Mouse (Mus musculus): ENCODE results near the gene Areg.

The Areg gene

DNA sequence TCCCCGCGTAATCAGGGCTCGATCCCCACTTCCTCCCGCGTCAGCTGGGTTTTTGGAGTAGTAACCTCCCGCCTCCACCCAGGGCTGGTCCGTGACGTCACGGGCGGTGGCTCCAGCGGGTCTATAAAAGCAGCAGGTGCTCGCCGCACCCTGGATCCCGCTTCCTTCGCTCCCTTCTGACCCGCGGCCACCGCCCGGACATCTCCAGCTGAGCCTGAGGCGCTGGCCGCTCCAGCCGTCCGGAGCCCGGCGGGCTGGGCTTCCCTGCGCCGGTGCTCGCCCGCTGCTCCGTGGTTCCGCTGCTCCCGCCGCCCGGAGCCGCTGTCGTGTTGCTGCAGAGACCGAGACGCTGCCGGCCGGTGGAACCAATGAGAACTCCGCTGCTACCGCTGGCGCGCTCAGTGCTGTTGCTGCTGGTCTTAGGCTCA lies at the start of gene Areg:
TSS of gene Areg (plus strand) at position 154 of the 428 bp plus-strand sequence.
- DNase-seq (ENCODE audit: low read depth) = no peak

- no peak for DNase-seq (ENCODE audit: low read depth)
Measured at GRCm38 (mm10) chr5:91090301-91090700, 49.1 kb upstream of the Areg start.

GRCm38 (mm10) chr5:91097911-91098614 lies 41.3 kb upstream of the Areg start:
- DNase-seq (ENCODE audit: low read depth) = no peak

GRCm38 (mm10) chr5:91101742-91102141 lies 37.7 kb upstream of the Areg start:
- no peak for DNase-seq (ENCODE audit: low read depth)

DNA sequence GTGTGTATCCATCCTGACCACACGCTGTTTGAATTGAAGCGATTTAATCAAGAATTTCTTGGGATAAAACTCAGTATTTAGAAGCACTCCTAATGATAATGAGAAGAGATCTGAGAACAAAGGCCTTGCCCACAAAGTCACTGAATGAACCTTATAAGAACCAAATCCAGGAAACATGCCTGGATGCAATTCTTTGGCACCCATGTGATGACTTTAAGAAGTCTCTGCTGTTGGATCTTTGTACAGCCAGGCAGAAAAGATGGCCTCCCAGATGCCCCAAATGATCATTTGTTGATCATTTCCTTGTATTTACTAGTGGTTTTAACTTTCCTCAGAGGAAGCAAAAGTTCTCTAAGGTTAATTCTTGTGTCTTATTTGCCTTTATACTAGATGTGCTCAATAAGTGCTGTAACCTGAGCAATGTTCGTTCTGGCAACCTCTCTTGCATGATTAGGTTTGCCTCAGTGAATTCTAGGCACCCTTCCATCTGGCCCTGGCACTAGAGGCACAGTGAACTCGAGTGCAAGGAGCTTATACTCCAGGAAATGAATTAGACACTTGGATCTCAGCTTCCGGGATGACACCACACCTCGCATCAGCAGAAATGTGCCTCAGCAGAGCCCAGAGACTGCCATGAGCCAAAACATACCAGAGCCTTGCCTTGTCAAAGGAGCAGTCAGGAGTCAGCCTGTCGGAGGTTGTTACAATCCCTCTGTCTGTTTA lies 35.3 kb upstream of the Areg start:
- no peak for DNase-seq (ENCODE audit: low read depth)

GRCm38 (mm10) chr5:91106248-91106647 lies 33.2 kb upstream of the Areg start:
- no peak for DNase-seq (ENCODE audit: low read depth)

DNA sequence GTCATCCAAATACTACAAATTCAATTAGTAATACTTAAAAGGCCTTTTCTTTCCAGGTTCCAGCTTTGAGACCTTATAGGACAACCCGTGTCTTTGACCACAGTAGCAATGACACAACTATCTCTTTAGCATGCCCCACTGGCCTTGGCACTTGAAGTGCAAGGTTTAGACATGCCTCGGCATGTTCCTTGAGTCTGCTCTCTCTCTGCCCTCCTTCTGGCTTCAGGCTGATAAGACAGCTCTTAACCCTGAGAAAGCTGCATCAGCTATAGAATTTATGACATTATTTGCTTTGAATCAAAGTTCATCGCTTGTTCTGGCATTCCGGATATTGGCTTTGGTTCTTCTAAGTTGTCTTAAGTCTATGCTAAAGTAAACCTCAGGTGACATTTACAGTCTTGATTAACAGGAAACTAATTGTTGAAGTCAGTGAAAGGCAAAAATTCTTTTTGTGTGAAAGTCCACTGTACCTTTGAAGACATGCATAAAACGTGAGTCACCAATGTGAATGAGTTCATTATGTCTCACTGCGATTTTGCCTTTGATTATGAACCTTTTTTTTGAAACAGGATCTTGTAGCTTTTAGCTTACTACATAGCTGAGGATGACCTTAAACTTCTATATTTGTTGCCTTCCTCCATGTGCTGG lies 29.3 kb upstream of the Areg start:
- DNase-seq (ENCODE audit: low read depth) = no peak

DNA sequence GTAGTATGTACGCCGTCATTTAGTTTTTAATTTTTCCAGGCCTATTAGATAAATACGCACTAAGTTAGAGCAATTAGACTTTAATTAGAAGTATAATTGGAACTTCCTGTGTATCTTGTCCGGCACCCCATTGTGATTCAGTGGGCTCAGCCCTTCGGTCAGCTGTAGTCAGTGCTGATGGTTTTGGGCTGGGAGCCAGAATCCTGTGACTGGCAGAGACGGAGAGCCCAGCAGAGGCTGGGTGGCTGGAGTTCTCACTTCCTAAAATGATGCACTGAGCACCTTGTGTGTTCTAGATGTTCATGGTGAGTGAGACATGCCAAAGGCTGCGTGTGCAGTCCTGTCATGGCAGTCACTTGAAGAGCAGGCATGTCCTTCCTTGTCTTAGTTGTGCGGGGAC lies 28.4 kb upstream of the Areg start:
- DNase-seq (ENCODE audit: low read depth) = no peak

DNA sequence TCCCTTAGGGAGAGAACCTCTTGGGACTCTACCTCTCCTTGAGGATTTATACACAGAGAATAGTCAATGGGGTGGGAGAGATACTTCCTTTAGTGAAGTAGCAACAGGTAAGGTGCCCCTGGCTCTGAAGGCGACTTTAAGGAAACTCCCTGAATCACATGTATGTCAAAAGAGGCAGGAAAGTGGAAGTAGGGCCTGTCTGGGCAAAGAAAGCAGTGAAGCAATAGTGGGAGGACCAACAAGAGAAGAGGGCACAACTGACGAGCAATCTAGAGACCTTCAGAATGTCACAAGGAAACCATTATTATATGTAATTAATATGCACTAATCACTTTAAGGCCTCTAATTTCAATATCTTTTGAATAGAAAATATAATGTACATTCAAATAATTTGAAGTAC lies 25.4 kb upstream of the Areg start:
- no peak for DNase-seq (ENCODE audit: low read depth)

- no peak for DNase-seq (ENCODE audit: low read depth)
Measured at GRCm38 (mm10) chr5:91114574-91114973, 24.8 kb upstream of the Areg start.

- DNase-seq (ENCODE audit: low read depth) = no peak
Measured at GRCm38 (mm10) chr5:91118618-91119017, 20.8 kb upstream of the Areg start.

DNA sequence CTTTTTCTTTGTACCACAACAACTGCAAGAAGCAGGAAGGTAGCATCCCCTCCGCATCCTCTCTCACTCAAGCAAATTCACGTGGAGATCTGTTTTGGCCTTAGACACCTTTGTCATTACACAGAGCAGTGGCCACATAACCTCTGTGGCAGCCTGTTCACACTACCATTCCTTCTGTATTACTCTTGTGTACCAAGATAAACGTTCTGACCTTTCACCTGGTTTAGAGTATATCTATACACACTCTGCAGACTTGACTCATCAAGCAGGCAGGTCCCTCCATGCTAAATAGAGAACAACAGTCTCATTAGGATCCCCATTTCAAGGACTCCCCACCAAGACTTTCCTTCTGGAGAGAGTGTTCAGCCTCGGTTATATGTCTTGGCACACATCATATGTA lies 16.0 kb upstream of the Areg start:
- DNase-seq (ENCODE audit: low read depth) = no peak

DNA sequence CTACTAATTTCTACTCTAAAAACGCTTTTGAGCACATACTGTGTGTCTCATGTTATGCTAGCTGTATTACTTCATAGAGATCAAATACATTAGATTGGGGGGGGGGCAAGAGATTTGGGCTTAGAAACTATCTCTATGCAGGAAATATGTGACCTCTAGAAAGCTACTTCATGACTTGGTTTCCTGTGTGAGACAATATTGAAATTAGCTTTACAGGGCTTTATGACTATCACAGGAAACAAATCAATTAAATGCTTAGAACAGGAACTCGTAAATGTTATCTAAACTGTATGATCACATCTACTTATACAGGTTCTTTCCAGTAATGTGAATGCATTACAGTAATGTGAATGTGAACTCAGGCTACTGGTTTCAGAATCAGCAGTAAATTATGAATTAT lies 15.3 kb upstream of the Areg start:
- no peak for DNase-seq (ENCODE audit: low read depth)

DNA sequence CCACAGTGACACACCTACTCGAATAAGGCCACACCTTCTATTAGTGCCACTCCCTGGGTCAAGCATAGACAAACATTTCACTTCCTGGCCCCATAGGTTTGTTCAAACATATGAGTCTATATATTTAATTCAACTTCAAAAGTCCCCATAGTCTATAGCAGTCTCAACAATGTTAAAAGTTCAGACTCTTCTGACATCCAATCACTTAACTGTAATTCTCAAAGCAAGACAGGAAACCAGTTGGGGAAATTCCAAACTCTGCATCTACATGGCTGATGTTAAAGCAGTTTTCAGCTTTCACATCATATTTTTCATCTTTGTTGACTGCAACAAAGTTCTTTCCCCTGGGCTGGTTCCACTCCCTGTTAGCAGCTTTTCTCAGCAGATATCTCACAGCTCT lies 12.8 kb upstream of the Areg start:
- DNase-seq (ENCODE audit: low read depth) = no peak

GRCm38 (mm10) chr5:91134961-91135360 lies 4.4 kb upstream of the Areg start:
- no peak for DNase-seq (ENCODE audit: low read depth)

GRCm38 (mm10) chr5:91138970-91139369 lies 429 bp upstream of the Areg start:
- DNase-seq (ENCODE audit: low read depth) = no peak

- no peak for DNase-seq (ENCODE audit: low read depth)
Measured at GRCm38 (mm10) chr5:91140896-91141448, 1.6 kb downstream of the Areg start.

- no peak for DNase-seq (ENCODE audit: low read depth)
Measured at GRCm38 (mm10) chr5:91144971-91145370, 5.6 kb downstream of the Areg start.

GRCm38 (mm10) chr5:91147001-91147400 lies 7.6 kb downstream of the Areg start:
- no peak for DNase-seq (ENCODE audit: low read depth)

DNA sequence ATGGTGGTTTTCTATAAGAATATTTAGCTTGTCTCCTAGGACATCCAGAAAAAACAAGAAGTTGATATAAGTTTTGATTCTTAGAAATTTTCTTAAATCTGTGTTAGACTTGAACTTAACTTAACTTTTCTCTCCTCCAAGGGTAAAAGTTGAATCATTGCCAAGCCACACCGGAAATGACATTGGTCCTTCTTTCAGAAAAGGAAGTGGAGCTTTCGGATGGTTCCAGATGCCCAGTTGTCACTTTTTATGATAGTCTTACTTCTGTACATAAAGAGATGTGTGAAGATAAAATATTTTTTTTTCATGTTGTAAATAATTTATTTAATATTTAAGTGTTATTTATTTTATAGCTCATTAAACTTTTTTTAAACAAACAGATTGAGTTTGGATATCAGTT lies 8.7 kb downstream of the Areg start:
- no peak for DNase-seq (ENCODE audit: low read depth)

GRCm38 (mm10) chr5:91156677-91157076 lies 17.3 kb downstream of the Areg start:
- no peak for DNase-seq (ENCODE audit: low read depth)

- no peak for DNase-seq (ENCODE audit: low read depth)
Measured at GRCm38 (mm10) chr5:91157169-91157568, 17.8 kb downstream of the Areg start.

- DNase-seq (ENCODE audit: low read depth) = no peak
Measured at GRCm38 (mm10) chr5:91162787-91163186, 23.4 kb downstream of the Areg start.

Data from c-Kit-positive CD71-negative TER-119-negative erythroid progenitor cells, embryonic 14.5 days (primary cell).